Mouse (Mus musculus) E14TG2a.4 (cell line): ENCODE results near the gene Esyt2.

Experiments
- CTCF ChIP-seq: conservative IDR thresholded peaks from 2 replicates; pipeline ENCODE4 v1.5.1; 2014; ENCODE audit warnings: low read length
- NANOG ChIP-seq: IDR thresholded peaks from 2 replicates; pipeline ENCODE4 v1.6.1; 2014; ENCODE audit warnings: borderline replicate concordance, low read length, mixed read lengths
- POU5F1 ChIP-seq: IDR thresholded peaks from 2 replicates; pipeline ENCODE4 v1.6.1; 2014; ENCODE audit warnings: low read length, borderline replicate concordance

- TF ChIP-seq CTCF = no peak
- TF ChIP-seq NANOG = no peak
- no peak for TF ChIP-seq POU5F1
These were observed 2.5 kb downstream of the Esyt2 start for GRCm38 (mm10) chr12:116283511-116283910.
